Mouse (Mus musculus) thymus, adult 2 months (tissue): Measurements from ENCODE around the gene Tmem209. TPM values are rescaled to one million over a fixed set of nuclear protein-coding genes. Genes with fewer than 3 reads are reported as not detected.

ENCODE experiments used
- DNase-seq: peaks from one replicate; pipeline ENCODE4 v3.0.0; 2021
- H3K27ac ChIP-seq: fragments of 200-500 bp; 2 replicates; pipeline ENCODE4 v1.5.1; 2012; ENCODE audit warnings: low read length, control low read depth; ENCODE audit not compliant: control insufficient read depth, insufficient read depth
- H3K27me3 ChIP-seq: fragments of 200-500 bp; 2 replicates; pipeline ENCODE4 v1.6.1; 2012; ENCODE audit warnings: mild to moderate bottlenecking, low read length, moderate library complexity, mixed read lengths; ENCODE audit not compliant: control insufficient read depth, insufficient read depth
- H3K36me3 ChIP-seq: fragments of 200-500 bp; 2 replicates; pipeline ENCODE4 v1.6.1; 2012; ENCODE audit warnings: mild to moderate bottlenecking, low read length, moderate library complexity; ENCODE audit not compliant: control insufficient read depth, insufficient read depth
- H3K4me1 ChIP-seq: fragments of 200-500 bp; replicated peaks from 2 replicates; pipeline ENCODE4 v1.6.1; 2012; ENCODE audit warnings: low read length; ENCODE audit not compliant: control insufficient read depth, insufficient read depth
- H3K4me3 ChIP-seq: fragments of 200-500 bp; 2 replicates; pipeline ENCODE4 v1.5.1; 2012; ENCODE audit warnings: mild to moderate bottlenecking, low read length, control low read depth, moderate library complexity; ENCODE audit not compliant: control insufficient read depth, insufficient read depth
- CTCF ChIP-seq: fragments of 200-500 bp; IDR thresholded peaks from 2 replicates; pipeline ENCODE4 v1.5.1; 2012; ENCODE audit warnings: mild to moderate bottlenecking, control low read depth, low read length, moderate library complexity, borderline replicate concordance; ENCODE audit not compliant: control insufficient read depth, poor library complexity, insufficient read depth; ENCODE audit errors: extremely low read depth
- POLR2A ChIP-seq: fragments of 200-500 bp; IDR thresholded peaks from 2 replicates; pipeline ENCODE4 v1.6.1; 2012; ENCODE audit warnings: mild to moderate bottlenecking, low read length, control low read depth, moderate library complexity; ENCODE audit not compliant: control insufficient read depth, poor library complexity, insufficient read depth; ENCODE audit errors: extremely low read depth
- WGBS: fragments of 180-500 bp; shearing (Covaris S2); methylation state at CpG from one replicate; pipeline ENCODE4 v1.1.7; 2018; 5-methylcytosine and 5-hydroxymethylcytosine counted together
- polyA plus RNA-seq: library from polyadenylated mRNA; depleted of rRNA; stranded (reverse); fragments of >200 nt; gene quantifications from 2 replicates; pipeline ENCODE4 v1.2.3, GENCODE M21; 2012

Tmem209 gene
- polyA plus RNA-seq, 1 experiment: 80.2 TPM

GRCm38 (mm10) chr6:30538800-30539199, 29.2 kb upstream of the Tmem209 start:
- DNase-seq: no peak
- no peaks in the 10 kb centered on the region for H3K27me3 ChIP-seq
- no peak overlapping the region for H3K27ac ChIP-seq
- TF ChIP-seq POLR2A (no peak), CTCF (no peak)
- H3K36me3 ChIP-seq: no peaks in the 10 kb centered on the region
- H3K4me3 ChIP-seq: no peak overlapping the region
- H3K4me1 ChIP-seq: no peaks in the 10 kb centered on the region
- 91% methylated on average over 5 of the region's 5 CpGs for WGBS

- no peak for DNase-seq
- no peak overlapping the region for H3K4me3 ChIP-seq
- H3K4me1 ChIP-seq: no peaks in the 10 kb centered on the region
- TF ChIP-seq CTCF (no peak), POLR2A (no peak)
- WGBS: 94% methylated on average over 10 of the region's 10 CpGs
- no peak overlapping the region for H3K27ac ChIP-seq
- H3K36me3 ChIP-seq: no peaks in the 10 kb centered on the region
- no peaks in the 10 kb centered on the region for H3K27me3 ChIP-seq
Measured at GRCm38 (mm10) chr6:30538240-30538639, 28.7 kb upstream of the Tmem209 start.

GRCm38 (mm10) chr6:30535340-30535739, 25.8 kb upstream of the Tmem209 start:
- Histone ChIP-seq H3K27ac (no peak overlapping the region), H3K36me3 (no peaks in the 10 kb centered on the region), H3K4me3 (no peak overlapping the region), H3K27me3 (no peaks in the 10 kb centered on the region), H3K4me1 (no peaks in the 10 kb centered on the region)
- TF ChIP-seq POLR2A: no peak
- no peak for TF ChIP-seq CTCF
- 27% methylated on average over 3 of the region's 3 CpGs for WGBS
- DNase-seq: peak; percentile 35

- H3K27ac ChIP-seq: no peak overlapping the region
- 92% methylated on average over 6 of the region's 6 CpGs for WGBS
- TF ChIP-seq CTCF (no peak), POLR2A (no peak)
Measured at GRCm38 (mm10) chr6:30528800-30529199, 19.2 kb upstream of the Tmem209 start.

GRCm38 (mm10) chr6:30526586-30527515, 17.3 kb upstream of the Tmem209 start:
- Histone ChIP-seq H3K27ac (no peak overlapping the region), H3K4me3 (no peak overlapping the region), H3K36me3 (no peaks in the 10 kb centered on the region), H3K4me1 (no peaks in the 10 kb centered on the region), H3K27me3 (no peaks in the 10 kb centered on the region)
- no peak for DNase-seq
- TF ChIP-seq POLR2A (no peak), CTCF (no peak)
- WGBS: 79% methylated on average over 19 of the region's 19 CpGs

More at GRCm38 (mm10) chr6:30528800-30529199, 19.2 kb upstream of the Tmem209 start:
- no peaks in the 10 kb centered on the region for H3K4me1 ChIP-seq
- no peak overlapping the region for H3K4me3 ChIP-seq
- H3K27me3 ChIP-seq: no peaks in the 10 kb centered on the region
- no peaks in the 10 kb centered on the region for H3K36me3 ChIP-seq
- no peak for DNase-seq

GRCm38 (mm10) chr6:30525456-30526332, 16.1 kb upstream of the Tmem209 start:
- Histone ChIP-seq H3K4me1 (no peaks in the 10 kb centered on the region), H3K27me3 (no peaks in the 10 kb centered on the region), H3K4me3 (no peak overlapping the region), H3K36me3 (no peaks in the 10 kb centered on the region), H3K27ac (no peak overlapping the region)
- no peak for TF ChIP-seq CTCF
- TF ChIP-seq POLR2A: no peak
- 79% methylated on average over 7 of the region's 7 CpGs for WGBS
- DNase-seq: no peak
